Mouse (Mus musculus) ES-E14 (cell line): ENCODE measurements around the gene Rars. TPM values are rescaled to one million over a fixed set of nuclear protein-coding genes. Genes with fewer than 3 reads are reported as not detected.
A peak's percentile ranks its signal among the peaks of the same experiment; 100 is the strongest.

Source experiments
- DNase-seq: peaks from one replicate; pipeline ENCODE4 v3.0.0-alpha.2; 2013; ENCODE audit warnings: low read depth, low spot score
- H3K27ac ChIP-seq: 2 replicates; pipeline ENCODE4 v1.5.1; 2012; ENCODE audit warnings: low read depth, mild to moderate bottlenecking, low read length, moderate library complexity, mixed read lengths; ENCODE audit not compliant: poor library complexity, insufficient read depth, severe bottlenecking
- H3K36me3 ChIP-seq: 2 replicates; pipeline ENCODE4 v1.6.1; 2012; ENCODE audit warnings: mild to moderate bottlenecking, low read length, moderate library complexity, mixed read lengths; ENCODE audit not compliant: control insufficient read depth, poor library complexity, insufficient read depth, severe bottlenecking
- H3K4me1 ChIP-seq, 2 experiments: fragments of 150-350 bp in 1 of 2; sonication (generic) in 1 of 2; 2 replicates each; pipeline ENCODE4 v1.6.1; 2012; ENCODE audit warnings: low read length in 2 of 2, mild to moderate bottlenecking in 1 of 2, mixed read lengths in 1 of 2; ENCODE audit not compliant: control insufficient read depth in 2 of 2, insufficient read depth in 2 of 2, poor library complexity in 1 of 2
- H3K4me3 ChIP-seq, 2 experiments: fragments of 150-350 bp in 1 of 2; sonication (generic) in 1 of 2; 2 replicates each; pipeline ENCODE4 v1.5.1; 2012; ENCODE audit warnings: low read length in 2 of 2, low read depth in 1 of 2, mild to moderate bottlenecking in 1 of 2, mixed read lengths in 1 of 2; ENCODE audit not compliant: insufficient read depth in 1 of 2, poor library complexity in 1 of 2, severe bottlenecking in 1 of 2
- H3K9ac ChIP-seq: 2 replicates; pipeline ENCODE4 v1.6.1; 2012; ENCODE audit warnings: low read depth, mild to moderate bottlenecking, low read length, mixed read lengths; ENCODE audit not compliant: poor library complexity, insufficient read depth, severe bottlenecking
- H3K9me3 ChIP-seq: fragments of 150-350 bp; sonication (generic); 2 replicates; pipeline ENCODE4 v1.6.1; 2012; ENCODE audit warnings: low read depth, mild to moderate bottlenecking, low read length; ENCODE audit not compliant: control insufficient read depth, insufficient read depth
- CHD2 ChIP-seq: IDR thresholded peaks from 2 replicates; pipeline ENCODE4 v1.6.1; 2014; ENCODE audit warnings: mild to moderate bottlenecking, low read depth, low read length, inconsistent platforms
- HCFC1 ChIP-seq: IDR thresholded peaks from 2 replicates; pipeline ENCODE4 v1.6.1; 2012; ENCODE audit warnings: low read length, inconsistent platforms, borderline replicate concordance; ENCODE audit not compliant: insufficient read depth
- MAFK ChIP-seq: IDR thresholded peaks from 2 replicates; pipeline ENCODE4 v1.6.1; 2014; ENCODE audit warnings: mild to moderate bottlenecking, low read depth, low read length, inconsistent platforms; ENCODE audit not compliant: insufficient read depth
- ZC3H11A ChIP-seq: IDR thresholded peaks from 2 replicates; pipeline ENCODE4 v1.6.1; 2012; ENCODE audit warnings: low read depth, mild to moderate bottlenecking, inconsistent platforms, low read length, borderline replicate concordance
- ZNF384 ChIP-seq: IDR thresholded peaks from 2 replicates; pipeline ENCODE4 v1.6.1; 2012; ENCODE audit warnings: low read depth, low read length, inconsistent platforms
- in situ Hi-C, 2 experiments: fragments of 600-800 bp; cut with MboI; formaldehyde crosslinking; loops; one replicate each; pipeline ENCODE4 v1.15.1; 2025; ENCODE audit warnings: low sequenced_read_pairs in 2 of 2, inconsistent platforms in 1 of 2; ENCODE audit not compliant: unreplicated experiment in 2 of 2
- total RNA-seq: library from RNA; depleted of rRNA; stranded (reverse); fragments of 300-350 nt; gene quantifications from 2 replicates; pipeline ENCODE4 v1.2.3, GENCODE M21; 2012

Gene Rars
- total RNA-seq, 1 experiment = 156 TPM

DNA sequence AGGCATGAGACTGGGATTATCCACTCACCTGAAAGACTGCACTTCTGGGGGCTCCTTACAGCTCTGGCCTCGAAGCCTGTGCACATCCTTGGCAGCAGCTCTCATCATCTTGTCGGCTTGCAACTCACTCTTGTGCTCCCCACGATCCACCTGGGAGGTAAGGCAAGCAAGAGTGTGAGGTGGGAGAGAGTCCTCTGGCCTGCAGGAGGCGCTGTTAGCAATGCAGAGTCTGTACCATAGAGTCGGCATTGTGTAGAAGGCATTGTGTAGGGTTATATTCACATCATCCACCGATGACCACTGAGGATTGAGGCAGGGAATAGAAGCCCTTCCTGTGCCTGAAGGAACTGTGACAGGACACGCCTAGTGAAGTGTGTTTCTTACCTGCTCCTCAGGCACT, 6.0 kb upstream of the Rars start:
- Histone ChIP-seq H3K27ac (peak overlapping the region; percentile 48), H3K9me3 (no peaks in the 10 kb centered on the region), H3K4me1 (peaks cover 0 to 13% of the 10 kb centered on the region in 2 experiments; a peak in 3 of 4 replicates), H3K4me3 (peak overlapping the region; percentile 35 to 40; a peak in 3 of 4 replicates), H3K9ac (peak overlapping the region; percentile 45), H3K36me3 (peaks cover 16% of the 10 kb centered on the region; the same call in 1 of the 2 replicates)
- TF ChIP-seq CHD2 (no peak), HCFC1 (0 out of 2 replicates have a peak, but pooled peaks have one; percentile 25), MAFK (no peak), ZC3H11A (no peak), ZNF384 (no peak)
- in situ Hi-C loops = no loop called here
- peak; percentile 84 for DNase-seq

- H3K9me3 ChIP-seq = no peaks in the 10 kb centered on the region
- in situ Hi-C loops = no loop called here
- H3K4me3 ChIP-seq = peak overlapping the region; percentile 17 to 22; a peak in 3 of 4 replicates
- H3K27ac ChIP-seq = no peak overlapping the region
- no peak for TF ChIP-seq CHD2
- no peak for TF ChIP-seq HCFC1
- no peak for TF ChIP-seq ZC3H11A
- TF ChIP-seq MAFK = no peak
- TF ChIP-seq ZNF384 = no peak
- H3K36me3 ChIP-seq = peaks cover 16% of the 10 kb centered on the region; the same call in 1 of the 2 replicates
- peak; percentile 62 for DNase-seq
- peak overlapping the region; percentile 61 for H3K9ac ChIP-seq
- H3K4me1 ChIP-seq = peaks cover 0 to 7% of the 10 kb centered on the region in 2 experiments; a peak in 3 of 4 replicates
Observed at GRCm38 (mm10) chr11:35838345-35839338, 4.3 kb upstream of the Rars start.

GRCm38 (mm10) chr11:35837156-35838126, 3.1 kb upstream of the Rars start:
- no peak for DNase-seq
- Histone ChIP-seq H3K9ac (no peak overlapping the region), H3K4me1 (peaks cover 2 to 10% of the 10 kb centered on the region in 2 experiments), H3K27ac (no peak overlapping the region), H3K36me3 (peaks cover 21% of the 10 kb centered on the region), H3K9me3 (no peaks in the 10 kb centered on the region), H3K4me3 (no peak overlapping the region)
- no peak for TF ChIP-seq ZNF384
- in situ Hi-C loops = no loop called here

- DNase-seq = no peak
- in situ Hi-C loops = no loop called here
- Histone ChIP-seq H3K36me3 (peaks cover 37% of the 10 kb centered on the region), H3K9me3 (no peaks in the 10 kb centered on the region), H3K4me3 (peak overlapping the region; percentile 98), H3K27ac (no peak overlapping the region), H3K9ac (peak overlapping the region; percentile 66), H3K4me1 (peaks cover 2 to 6% of the 10 kb centered on the region in 2 experiments)
- TF ChIP-seq MAFK = 0 out of 2 replicates have a peak, but pooled peaks have one; percentile 7
- no peak for TF ChIP-seq ZC3H11A
Observed at GRCm38 (mm10) chr11:35833270-35833669, 1.0 kb downstream of the Rars start.
